Mouse (Mus musculus): ENCODE data around the gene Usp3. TPM values are rescaled to one million over a fixed set of nuclear protein-coding genes. Genes with fewer than 3 reads are reported as not detected.
A peak's percentile ranks its signal among the peaks of the same experiment; 100 is the strongest.

Usp3 gene
- polyA plus RNA-seq (2015; fragmentation: Nextera tagmentation; extraction: Ambion mirVana), result 19.8 and 21.6 TPM in 2 replicates

- ATAC-seq (peak; percentile 93), DNase-seq (peak; percentile 98)
- Histone ChIP-seq H3K27ac (ENCODE audit: low read depth) (peak within 1 kb of the TSS; percentile 99), H3K4me2 (ENCODE audit: low read depth, low read length) (peak within 1 kb of the TSS; percentile 85), H3K9ac (replicated peaks) (peak within 1 kb of the TSS; percentile 99), H3K4me1 (ENCODE audit: insufficient read depth) (peaks cover 51% of the 10 kb centered on the region), H3K27me3 (ENCODE audit: insufficient read depth, low read length) (no peaks in the 10 kb centered on the region), H3K4me3 (ENCODE audit: low read depth, low read length) (peak within 1 kb of the TSS; percentile 88), H3K36me3 (replicated peaks; ENCODE audit: insufficient read depth, low read length) (no peaks in the 10 kb centered on the region), H3K9me3 (ENCODE audit: low read length) (no peaks in the 10 kb centered on the region)
- TF ChIP-seq EP300 (IDR thresholded peaks at IDR 0.05; ENCODE audit: low read depth), result peak; percentile 70
- TF ChIP-seq CTCF (IDR thresholded peaks at IDR 0.05; ENCODE audit: low read depth), result no peak
- WGBS (ENCODE audit: insufficient replicate concordance), result under 1% methylated on average over 73 of the region's 73 CpGs
Measured at GRCm38 (mm10) chr9:66592708-66593612, at the start of gene Usp3. TSS of gene Usp3 (minus strand) at chr9:66593142.

- H3K27ac ChIP-seq (ENCODE audit: low read depth), result no peak overlapping the region
- H3K4me3 ChIP-seq (ENCODE audit: low read depth, low read length), result no peak overlapping the region
- H3K27me3 ChIP-seq (ENCODE audit: insufficient read depth, low read length), result no peaks in the 10 kb centered on the region
- H3K9me3 ChIP-seq (ENCODE audit: low read length), result no peaks in the 10 kb centered on the region
- no peaks in the 10 kb centered on the region for H3K36me3 ChIP-seq (replicated peaks; ENCODE audit: insufficient read depth, low read length)
- H3K4me2 ChIP-seq (ENCODE audit: low read depth, low read length), result no peak overlapping the region
- H3K9ac ChIP-seq (replicated peaks), result no peak overlapping the region
- DNase-seq (no peak), ATAC-seq (no peak)
- H3K4me1 ChIP-seq (ENCODE audit: insufficient read depth), result no peaks in the 10 kb centered on the region
- 74% methylated on average over 7 of the region's 7 CpGs for WGBS (ENCODE audit: insufficient replicate concordance)
- TF ChIP-seq CTCF (IDR thresholded peaks at IDR 0.05; ENCODE audit: low read depth) (no peak), EP300 (IDR thresholded peaks at IDR 0.05; ENCODE audit: low read depth) (no peak)
Measured at GRCm38 (mm10) chr9:66640491-66640890, 47.5 kb upstream of the Usp3 start.

- no peak for DNase-seq
- Histone ChIP-seq H3K36me3 (replicated peaks; ENCODE audit: insufficient read depth, low read length) (no peaks in the 10 kb centered on the region), H3K4me3 (ENCODE audit: low read depth, low read length) (no peak overlapping the region), H3K27ac (ENCODE audit: low read depth) (no peak overlapping the region), H3K27me3 (ENCODE audit: insufficient read depth, low read length) (no peaks in the 10 kb centered on the region), H3K9ac (replicated peaks) (no peak overlapping the region), H3K9me3 (ENCODE audit: low read length) (no peaks in the 10 kb centered on the region), H3K4me2 (ENCODE audit: low read depth, low read length) (no peak overlapping the region), H3K4me1 (ENCODE audit: insufficient read depth) (no peaks in the 10 kb centered on the region)
- TF ChIP-seq EP300 (IDR thresholded peaks at IDR 0.05; ENCODE audit: low read depth), result no peak
- TF ChIP-seq CTCF (IDR thresholded peaks at IDR 0.05; ENCODE audit: low read depth), result no peak
- ATAC-seq, result no peak
- WGBS (ENCODE audit: insufficient replicate concordance), result 89% methylated on average over 2 of the region's 2 CpGs
Measured at GRCm38 (mm10) chr9:66639626-66640025, 46.7 kb upstream of the Usp3 start.

GRCm38 (mm10) chr9:66632441-66632840, 39.5 kb upstream of the Usp3 start:
- 57% methylated on average over 1 of the region's 1 CpGs for WGBS (ENCODE audit: insufficient replicate concordance)
- H3K4me2 ChIP-seq (ENCODE audit: low read depth, low read length), result no peak overlapping the region
- TF ChIP-seq EP300 (IDR thresholded peaks at IDR 0.05; ENCODE audit: low read depth) (no peak), CTCF (IDR thresholded peaks at IDR 0.05; ENCODE audit: low read depth) (no peak)
- peaks cover 9% of the 10 kb centered on the region for H3K4me1 ChIP-seq (ENCODE audit: insufficient read depth)
- no peak overlapping the region for H3K4me3 ChIP-seq (ENCODE audit: low read depth, low read length)
- H3K9me3 ChIP-seq (ENCODE audit: low read length), result no peaks in the 10 kb centered on the region
- no peaks in the 10 kb centered on the region for H3K27me3 ChIP-seq (ENCODE audit: insufficient read depth, low read length)
- H3K36me3 ChIP-seq (replicated peaks; ENCODE audit: insufficient read depth, low read length), result no peaks in the 10 kb centered on the region
- H3K27ac ChIP-seq (ENCODE audit: low read depth), result no peak overlapping the region
- no peak overlapping the region for H3K9ac ChIP-seq (replicated peaks)
- ATAC-seq (no peak), DNase-seq (no peak)

- ATAC-seq, result no peak
- Histone ChIP-seq H3K36me3 (replicated peaks; ENCODE audit: insufficient read depth, low read length) (no peaks in the 10 kb centered on the region), H3K9me3 (ENCODE audit: low read length) (no peaks in the 10 kb centered on the region), H3K4me2 (ENCODE audit: low read depth, low read length) (no peak overlapping the region), H3K9ac (replicated peaks) (no peak overlapping the region), H3K27ac (ENCODE audit: low read depth) (no peak overlapping the region), H3K27me3 (ENCODE audit: insufficient read depth, low read length) (no peaks in the 10 kb centered on the region), H3K4me1 (ENCODE audit: insufficient read depth) (peaks cover 18% of the 10 kb centered on the region), H3K4me3 (ENCODE audit: low read depth, low read length) (no peak overlapping the region)
- TF ChIP-seq EP300 (IDR thresholded peaks at IDR 0.05; ENCODE audit: low read depth) (no peak), CTCF (IDR thresholded peaks at IDR 0.05; ENCODE audit: low read depth) (no peak)
- no peak for DNase-seq
- 58% methylated on average over 1 of the region's 1 CpGs for WGBS (ENCODE audit: insufficient replicate concordance)
Measured at GRCm38 (mm10) chr9:66630931-66631330, 38.0 kb upstream of the Usp3 start.

- Histone ChIP-seq H3K27ac (ENCODE audit: low read depth) (peak overlapping the region; percentile 29), H3K4me2 (ENCODE audit: low read depth, low read length) (peak overlapping the region; percentile 20; the same call in 1 of the 2 replicates), H3K27me3 (ENCODE audit: insufficient read depth, low read length) (no peaks in the 10 kb centered on the region), H3K9me3 (ENCODE audit: low read length) (no peaks in the 10 kb centered on the region), H3K4me3 (ENCODE audit: low read depth, low read length) (no peak overlapping the region), H3K4me1 (ENCODE audit: insufficient read depth) (peaks cover 19% of the 10 kb centered on the region), H3K9ac (replicated peaks) (no peak overlapping the region), H3K36me3 (replicated peaks; ENCODE audit: insufficient read depth, low read length) (no peaks in the 10 kb centered on the region)
- ATAC-seq (peak; percentile 75), DNase-seq (peak; percentile 76)
- WGBS (ENCODE audit: insufficient replicate concordance), result 54% methylated on average over 5 of the region's 5 CpGs
- TF ChIP-seq EP300 (IDR thresholded peaks at IDR 0.05; ENCODE audit: low read depth), result no peak
- no peak for TF ChIP-seq CTCF (IDR thresholded peaks at IDR 0.05; ENCODE audit: low read depth)
Measured at GRCm38 (mm10) chr9:66626661-66627060, 33.7 kb upstream of the Usp3 start.

Measured in liver, postnatal 0 days (tissue).